Mouse (Mus musculus) heart, postnatal 36 days (tissue): ENCODE results near the gene Acoxl. TPM values are rescaled to one million over a fixed set of nuclear protein-coding genes. Genes with fewer than 3 reads are reported as not detected.

Experiments used
- DNase-seq, 2 experiments: peaks; one replicate each; pipeline ENCODE4 v3.0.0; 2021 to 2022
- intact Hi-C: fragments of 180-260 bp; cut with DNase I; formaldehyde crosslinking; loops from one replicate; pipeline ENCODE4 v1.15.1; 2025
- microRNA-seq, 2 experiments: library from miRNA; unstranded; fragments of <30 nt; microRNA quantifications; one replicate each; pipeline ENCODE4 v1.2.0; 2021; ENCODE audit warnings: borderline number of aligned reads in 2 of 2
- total RNA-seq, 2 experiments: library from RNA; stranded (reverse); gene quantifications; 2 replicates each; pipeline ENCODE4 v1.2.3; 2021

Acoxl gene
- total RNA-seq, 2 experiments from 2014 or later = not detected

GRCm38 (mm10) chr2:128163177-128163576 lies 324.5 kb downstream of the Acoxl start:
- intact Hi-C loops = no loop called here
- DNase-seq = no peak

GRCm38 (mm10) chr2:128166623-128167423 lies 328.1 kb downstream of the Acoxl start:
- intact Hi-C loops = no loop called here
- DNase-seq = peak in 1 of 2 experiments; percentile 34

- no peak for DNase-seq
- intact Hi-C loops = no loop called here
Measured at GRCm38 (mm10) chr2:128167930-128168329, 329.3 kb downstream of the Acoxl start.

GRCm38 (mm10) chr2:128169486-128169885 lies 330.8 kb downstream of the Acoxl start:
- no peak for DNase-seq
- intact Hi-C loops = no loop called here

- intact Hi-C loops = no loop called here
- DNase-seq = no peak
Measured at GRCm38 (mm10) chr2:128169972-128170371, 331.3 kb downstream of the Acoxl start.

GRCm38 (mm10) chr2:128170614-128171013 lies 331.9 kb downstream of the Acoxl start:
- intact Hi-C loops = no loop called here
- no peak for DNase-seq

- DNase-seq = peak; percentile 35 to 54
- intact Hi-C loops = no loop called here
Measured at GRCm38 (mm10) chr2:128172266-128172665, 333.6 kb downstream of the Acoxl start.

Small RNA genes lying within 50 kb of the gene (microRNA-seq; reads per million reads assigned to microRNA genes)
- gene Gm22411 = 0 reads per million in 2 experiments

Other genes starting within 250 kb of the Acoxl start
- 1 to 10 TPM; 5.4 to 9.3 TPM for gene Mal, start 182.2 kb upstream of the Acoxl start, total RNA-seq
- gene Mall, start 108.9 kb upstream of the Acoxl start, total RNA-seq = 1 to 10 TPM; 7.0 to 7.1 TPM
- 1 to 10 TPM; 7.6 to 9.0 TPM for gene Nphp1, start 50.0 kb upstream of the Acoxl start, total RNA-seq
- gene Mtln, start 46.4 kb upstream of the Acoxl start, total RNA-seq = 10 to 100 TPM; 53.7 to 56.8 TPM
- gene Bub1, start 7.0 kb upstream of the Acoxl start, total RNA-seq = under 1 TPM; 0.30 to 0.50 TPM